8 mouse cellular contexts compared by ENCODE assay signal in the genomic region with DNA sequence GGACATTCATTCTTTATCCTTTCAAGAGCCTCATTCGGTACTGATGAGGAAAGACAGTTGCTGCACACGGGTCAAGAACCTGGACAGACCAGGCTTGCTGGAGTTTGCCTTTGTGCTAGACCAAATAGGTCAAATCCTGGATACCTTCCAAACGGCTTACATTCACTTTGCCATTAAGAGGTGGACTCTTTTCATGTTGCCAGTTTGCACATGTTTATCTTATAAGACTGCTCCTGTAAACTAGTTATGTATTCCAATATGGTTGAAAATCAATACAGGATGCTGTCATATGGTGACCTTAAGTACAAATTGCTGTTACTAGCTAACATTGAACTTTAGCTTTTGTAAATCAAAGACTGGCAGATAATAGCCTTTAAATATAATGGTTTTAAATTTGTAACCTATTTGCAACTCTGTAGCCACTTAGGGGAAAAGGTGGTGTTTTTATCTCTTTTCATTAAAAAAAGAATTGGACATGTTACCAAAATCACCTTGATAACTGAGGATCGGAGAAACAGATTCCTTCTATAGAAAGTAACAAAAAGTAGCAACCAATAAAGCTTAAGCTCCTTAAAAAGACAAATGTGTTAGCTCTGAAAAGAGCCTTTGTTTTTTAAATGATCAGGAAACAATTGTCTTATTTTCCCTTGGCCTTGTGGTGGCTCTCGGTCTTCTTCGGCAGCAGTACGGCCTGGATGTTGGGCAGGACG. TPM values are rescaled to one million over a fixed set of nuclear protein-coding genes. Genes with fewer than 3 reads are reported as not detected.
DNase-seq lines count a peak whose midpoint lies in the region; ATAC-seq and TF ChIP-seq lines count a peak whose summit lies in the region.

No protein-coding gene starts in this region.

- H3K79me2 ChIP-seq in macrophage (ENCODE audit: inconsistent target) = no peaks in the 10 kb centered on the region

- no peak for TF ChIP-seq EP300 in heart, postnatal 0 days (IDR thresholded peaks at IDR 0.05; ENCODE audit: low read depth)

- no peaks in the 10 kb centered on the region for H3K27me3 ChIP-seq in heart, embryonic 14.5 days (ENCODE audit: control insufficient read depth, insufficient read depth, low read length)
- H3K27me3 ChIP-seq in heart, postnatal 0 days (ENCODE audit: control insufficient read depth, insufficient read depth, low read length) = no peaks in the 10 kb centered on the region

- H3K9ac ChIP-seq in heart, embryonic 14.5 days (ENCODE audit: low read length) = peak overlapping the region; percentile 65
- H3K9ac ChIP-seq in heart, postnatal 0 days (replicated peaks; ENCODE audit: low read depth, low read length) = no peak overlapping the region; the same call in 1 of the 2 replicates

- H3K4me3 ChIP-seq in heart, embryonic 14.5 days (ENCODE audit: control insufficient read depth in 1 of 2, insufficient read depth in 1 of 2, low read depth in 1 of 2, low read length in 2 of 2) = peak overlapping the region; percentile 36 to 42
- H3K4me3 ChIP-seq in bone marrow macrophage, adult 2 months (ENCODE audit: insufficient read depth, low read length) = peak overlapping the region; percentile 58
- peak overlapping the region; percentile 45 for H3K4me3 ChIP-seq in heart, postnatal 0 days (ENCODE audit: low read depth, low read length)
- H3K4me3 ChIP-seq in macrophage (ENCODE audit: inconsistent target) = peak overlapping the region; percentile 20

- DNase-seq in heart, postnatal 14 days = no peak
- no peak for DNase-seq in heart, postnatal 0 days (ENCODE audit: low spot score)
- DNase-seq in T-cell, adult 2 months (ENCODE audit: low spot score) = no peak
- DNase-seq in kidney, postnatal 36 days = no peak
- DNase-seq in thymus, adult 18-20 months = no peak

- no peak for ATAC-seq in heart, embryonic 14.5 days (ENCODE audit: insufficient number of reproducible peaks, insufficient read depth, low FRiP score, low read depth)
- no peak for ATAC-seq in heart, postnatal 0 days (ENCODE audit: insufficient read depth, low read depth)

- no peaks in the 10 kb centered on the region for H3K36me3 ChIP-seq in heart, embryonic 14.5 days (ENCODE audit: control insufficient read depth, insufficient read depth, low read length)
- H3K36me3 ChIP-seq in heart, postnatal 0 days (replicated peaks; ENCODE audit: control insufficient read depth, insufficient read depth, low read length) = no peaks in the 10 kb centered on the region
- no peaks in the 10 kb centered on the region for H3K36me3 ChIP-seq in macrophage (ENCODE audit: inconsistent target)

- WGBS in heart, embryonic 14.5 days = 10% methylated on average over 8 of the region's 8 CpGs
- 11% methylated on average over 8 of the region's 8 CpGs for WGBS in heart, postnatal 0 days
- WGBS in macrophage (ENCODE audit: missing documents) = 29% methylated on average over 7 of the region's 8 CpGs

- peak overlapping the region; percentile 64 for H3K4me2 ChIP-seq in heart, embryonic 14.5 days (ENCODE audit: low read length)
- peak overlapping the region; percentile 50 for H3K4me2 ChIP-seq in heart, postnatal 0 days (ENCODE audit: low read depth, low read length)

- no peak for TF ChIP-seq POLR2A in bone marrow macrophage, adult 2 months (IDR thresholded peaks at IDR 0.05; ENCODE audit: borderline replicate concordance, low read depth, low read length)

- TF ChIP-seq CTCF in bone marrow macrophage, adult 2 months (IDR thresholded peaks at IDR 0.05; ENCODE audit: low read depth, low read length) = no peak
- no peak for TF ChIP-seq CTCF in heart, postnatal 0 days (IDR thresholded peaks at IDR 0.05; ENCODE audit: low read depth)

- H3K4me1 ChIP-seq in heart, embryonic 14.5 days (ENCODE audit: control insufficient read depth in 2 of 2, insufficient read depth in 2 of 2, low read length in 2 of 2) = peaks cover 7 to 36% of the 10 kb centered on the region in 2 experiments
- peaks cover 18% of the 10 kb centered on the region for H3K4me1 ChIP-seq in bone marrow macrophage, adult 2 months (ENCODE audit: control insufficient read depth, insufficient read depth, low read length)
- peaks cover 34% of the 10 kb centered on the region for H3K4me1 ChIP-seq in heart, postnatal 0 days (ENCODE audit: control insufficient read depth, insufficient read depth)

- peak overlapping the region; percentile 82 to 84 for H3K27ac ChIP-seq in heart, embryonic 14.5 days (replicated peaks in 1 of 2; ENCODE audit: control insufficient read depth in 1 of 2, insufficient read depth in 1 of 2, low read depth in 2 of 2, low read length in 2 of 2)
- peak overlapping the region; percentile 86 for H3K27ac ChIP-seq in bone marrow macrophage, adult 2 months (ENCODE audit: insufficient read depth, low read depth, low read length)
- H3K27ac ChIP-seq in heart, postnatal 0 days (ENCODE audit: low read depth) = peak overlapping the region; percentile 77
- H3K27ac ChIP-seq in macrophage = peak overlapping the region; percentile 88

- intact Hi-C loops in heart, postnatal 14 days (cut with DNase I) = no loop called here

- no peaks in the 10 kb centered on the region for H3K9me3 ChIP-seq in heart, embryonic 14.5 days (ENCODE audit: control insufficient read depth, low read length)
- no peaks in the 10 kb centered on the region for H3K9me3 ChIP-seq in heart, postnatal 0 days (replicated peaks; ENCODE audit: control insufficient read depth, low read length)

RNA-seq across cellular contexts. Expression of gene Hist1h2an, which starts 0.7 kb away (rescaled TPM):
- polyA plus RNA-seq in heart, embryonic 14.5 days (2014; fragmentation: Nextera tagmentation; extraction: Ambion mirVana) = 2.0 TPM in 1 of 2 replicates, not detected in the other
- 10 to 100 TPM; 10.5 to 19.2 TPM for total RNA-seq in heart, postnatal 14 days (2021)
- not detected in 2 replicates for polyA plus RNA-seq in bone marrow macrophage, adult 2 months (2012; ENCODE audit: insufficient read depth, insufficient read length, missing spikeins)
- total RNA-seq in heart, postnatal 0 days (2014; rRNA removed; ENCODE audit: low replicate concordance) = 677 and 1,354 TPM in 2 replicates
- 1.8 and 3.3 TPM in 2 replicates for polyA plus RNA-seq in heart, postnatal 0 days (2015; fragmentation: Nextera tagmentation; extraction: Ambion mirVana)
- total RNA-seq in macrophage (2018; cell fraction: chromatin; rRNA removed) = 10 to 100 TPM in 1 of 26 experiments, 1 to 10 TPM in 6, not detected in 19; 4.5 to 13.8 (median 6.9) TPM
- total RNA-seq in macrophage (2018; cell fraction: cytosol; rRNA removed) = 10 to 100 TPM in 4 of 26 experiments, 1 to 10 TPM in 17, under 1 TPM in 2, not detected in 3; 0.92 to 20.1 (median 3.8) TPM
- total RNA-seq in macrophage (2018; cell fraction: nucleus; rRNA removed) = 10 to 100 TPM in 2 of 26 experiments, 1 to 10 TPM in 8, not detected in 16; 3.7 to 16.7 (median 6.7) TPM
- polyA plus RNA-seq in macrophage (2018) = not detected in 3 replicates

RNA-seq across cellular contexts. Expression of gene Hist1h2bp, which starts 0.9 kb away (rescaled TPM):
- 0.38 and 0.58 TPM in 2 replicates for polyA plus RNA-seq in heart, embryonic 14.5 days (2014; fragmentation: Nextera tagmentation; extraction: Ambion mirVana)
- 10 to 100 TPM; 19.6 to 53.2 TPM for total RNA-seq in heart, postnatal 14 days (2021)
- not detected in 2 replicates for polyA plus RNA-seq in bone marrow macrophage, adult 2 months (2012; ENCODE audit: insufficient read depth, insufficient read length, missing spikeins)
- total RNA-seq in heart, postnatal 0 days (2014; rRNA removed; ENCODE audit: low replicate concordance) = 250 and 332 TPM in 2 replicates
- polyA plus RNA-seq in heart, postnatal 0 days (2015; fragmentation: Nextera tagmentation; extraction: Ambion mirVana) = 0.34 and 0.55 TPM in 2 replicates
- total RNA-seq in macrophage (2018; cell fraction: chromatin; rRNA removed) = 1 to 10 TPM in 2 of 26 experiments, not detected in 24; 2.6 to 3.0 TPM
- total RNA-seq in macrophage (2018; cell fraction: cytosol; rRNA removed) = 1 to 10 TPM in 11 of 26 experiments, under 1 TPM in 11, not detected in 4; 0.44 to 2.8 (median 0.95) TPM
- total RNA-seq in macrophage (2018; cell fraction: nucleus; rRNA removed) = 1 to 10 TPM in 2 of 26 experiments, not detected in 24; 2.2 to 2.9 TPM
- not detected in 3 replicates for polyA plus RNA-seq in macrophage (2018)

RNA-seq across cellular contexts. Expression of gene Hist1h3i, which starts 3.2 kb away (rescaled TPM):
- 70.6 and 84.8 TPM in 2 replicates for polyA plus RNA-seq in heart, embryonic 14.5 days (2014; fragmentation: Nextera tagmentation; extraction: Ambion mirVana)
- 100 to 1,000 TPM in 1 of 2 experiments, 10 to 100 TPM in 1; 74.9 to 156 TPM for total RNA-seq in heart, postnatal 14 days (2021)
- polyA plus RNA-seq in bone marrow macrophage, adult 2 months (2012; ENCODE audit: insufficient read depth, insufficient read length, missing spikeins) = 3.9 and 4.4 TPM in 2 replicates
- total RNA-seq in heart, postnatal 0 days (2014; rRNA removed; ENCODE audit: low replicate concordance) = 602 and 1,805 TPM in 2 replicates
- 21.5 and 25.8 TPM in 2 replicates for polyA plus RNA-seq in heart, postnatal 0 days (2015; fragmentation: Nextera tagmentation; extraction: Ambion mirVana)
- total RNA-seq in macrophage (2018; cell fraction: chromatin; rRNA removed) = 10 to 100 TPM in 7 of 26 experiments, 1 to 10 TPM in 7, not detected in 12; 4.1 to 59.8 (median 9.4) TPM
- 10 to 100 TPM in 21 of 26 experiments, 1 to 10 TPM in 5; 4.4 to 63.6 (median 19.3) TPM for total RNA-seq in macrophage (2018; cell fraction: cytosol; rRNA removed)
- 10 to 100 TPM in 5 of 26 experiments, 1 to 10 TPM in 16, not detected in 5; 3.4 to 43.7 (median 6.8) TPM for total RNA-seq in macrophage (2018; cell fraction: nucleus; rRNA removed)
- not detected in 3 replicates for polyA plus RNA-seq in macrophage (2018)

RNA-seq across cellular contexts. Expression of gene Hist1h1b, which starts 5.9 kb away (rescaled TPM):
- polyA plus RNA-seq in heart, embryonic 14.5 days (2014; fragmentation: Nextera tagmentation; extraction: Ambion mirVana) = 5.3 and 7.2 TPM in 2 replicates
- 10 to 100 TPM; 33.7 to 72.0 TPM for total RNA-seq in heart, postnatal 14 days (2021)
- 0.82 and 2.1 TPM in 2 replicates for polyA plus RNA-seq in bone marrow macrophage, adult 2 months (2012; ENCODE audit: insufficient read depth, insufficient read length, missing spikeins)
- total RNA-seq in heart, postnatal 0 days (2014; rRNA removed; ENCODE audit: low replicate concordance) = 356 and 550 TPM in 2 replicates
- polyA plus RNA-seq in heart, postnatal 0 days (2015; fragmentation: Nextera tagmentation; extraction: Ambion mirVana) = 4.7 and 5.4 TPM in 2 replicates
- 10 to 100 TPM in 1 of 26 experiments, 1 to 10 TPM in 21, not detected in 4; 1.3 to 25.1 (median 5.2) TPM for total RNA-seq in macrophage (2018; cell fraction: chromatin; rRNA removed)
- 10 to 100 TPM in 11 of 26 experiments, 1 to 10 TPM in 15; 1.9 to 34.6 (median 8.0) TPM for total RNA-seq in macrophage (2018; cell fraction: cytosol; rRNA removed)
- total RNA-seq in macrophage (2018; cell fraction: nucleus; rRNA removed) = 10 to 100 TPM in 5 of 26 experiments, 1 to 10 TPM in 19, not detected in 2; 1.0 to 47.6 (median 5.9) TPM
- not detected in 3 replicates for polyA plus RNA-seq in macrophage (2018)

RNA-seq across cellular contexts. Expression of gene Hist1h2bq, which starts 23.7 kb away (rescaled TPM):
- polyA plus RNA-seq in heart, embryonic 14.5 days (2014; fragmentation: Nextera tagmentation; extraction: Ambion mirVana) = 9.4 and 9.6 TPM in 2 replicates
- total RNA-seq in heart, postnatal 14 days (2021) = 100 to 1,000 TPM in 1 of 2 experiments, 10 to 100 TPM in 1; 53.2 to 110 TPM
- polyA plus RNA-seq in bone marrow macrophage, adult 2 months (2012; ENCODE audit: insufficient read depth, insufficient read length, missing spikeins) = 3.2 and 6.5 TPM in 2 replicates
- total RNA-seq in heart, postnatal 0 days (2014; rRNA removed; ENCODE audit: low replicate concordance) = 1,204 and 1,722 TPM in 2 replicates
- polyA plus RNA-seq in heart, postnatal 0 days (2015; fragmentation: Nextera tagmentation; extraction: Ambion mirVana) = 5.6 and 6.3 TPM in 2 replicates
- total RNA-seq in macrophage (2018; cell fraction: chromatin; rRNA removed) = 10 to 100 TPM in 1 of 26 experiments, 1 to 10 TPM in 19, under 1 TPM in 1, not detected in 5; 1.00 to 11.4 (median 2.7) TPM
- total RNA-seq in macrophage (2018; cell fraction: cytosol; rRNA removed) = 10 to 100 TPM in 18 of 26 experiments, 1 to 10 TPM in 8; 3.9 to 39.1 (median 12.0) TPM
- 10 to 100 TPM in 5 of 26 experiments, 1 to 10 TPM in 18, not detected in 3; 1.3 to 20.7 (median 3.3) TPM for total RNA-seq in macrophage (2018; cell fraction: nucleus; rRNA removed)
- polyA plus RNA-seq in macrophage (2018) = 0.17 to 0.62 TPM in 2 of 3 replicates, not detected in the other
